Mouse (Mus musculus) cerebellum, adult 11-12 months (tissue): ENCODE measurements around the gene Slc2a13.

Source experiments
- DNase-seq: peaks from one replicate; pipeline ENCODE4 v3.0.0; 2022

The Slc2a13 gene

DNA sequence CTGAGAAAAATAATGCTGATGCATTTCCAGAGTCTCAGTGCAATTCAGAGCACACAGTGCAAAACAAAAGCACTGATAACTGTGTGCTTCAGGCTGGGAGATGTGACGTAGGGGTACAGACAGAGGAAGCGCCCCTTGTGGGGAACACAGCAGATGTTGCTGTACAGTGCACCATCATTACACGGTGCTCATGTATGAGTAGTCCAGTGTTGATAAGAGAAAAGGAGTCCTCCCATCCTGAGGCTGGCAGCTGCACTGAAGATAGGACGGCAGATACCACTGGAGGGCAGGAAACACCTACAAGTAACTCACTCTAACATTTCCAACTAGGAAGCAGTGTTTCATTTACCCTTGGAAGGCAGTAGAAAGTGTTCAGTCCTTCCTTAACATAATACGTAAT, 312.5 kb downstream of the Slc2a13 start:
- DNase-seq: no peak

DNA sequence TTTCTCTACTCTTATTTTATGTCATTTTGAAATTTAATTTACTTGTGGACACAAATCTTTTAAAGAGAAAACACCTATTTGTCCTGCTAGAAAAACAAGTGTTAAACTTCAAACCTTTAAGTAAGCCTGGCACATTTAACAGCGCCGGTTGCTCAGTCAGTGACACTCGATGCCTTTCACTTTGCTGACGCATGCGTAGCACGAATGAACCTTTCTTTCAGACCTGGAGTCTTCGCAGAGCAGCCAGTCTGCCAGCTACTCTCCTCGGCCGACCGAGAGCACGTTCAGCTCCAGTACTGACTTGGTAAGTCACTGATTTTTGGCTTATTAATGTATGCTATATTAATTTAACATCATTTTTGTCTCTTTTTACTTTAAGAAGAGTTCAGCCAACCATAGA, 315.9 kb downstream of the Slc2a13 start:
- no peak for DNase-seq

GRCm38 (mm10) chr15:91255308-91255707, 317.8 kb downstream of the Slc2a13 start:
- DNase-seq: no peak

GRCm38 (mm10) chr15:91252956-91253355, 320.1 kb downstream of the Slc2a13 start:
- DNase-seq: no peak

GRCm38 (mm10) chr15:91251544-91252408, 321.3 kb downstream of the Slc2a13 start:
- no peak for DNase-seq

GRCm38 (mm10) chr15:91250815-91251214, 322.2 kb downstream of the Slc2a13 start:
- no peak for DNase-seq

DNA sequence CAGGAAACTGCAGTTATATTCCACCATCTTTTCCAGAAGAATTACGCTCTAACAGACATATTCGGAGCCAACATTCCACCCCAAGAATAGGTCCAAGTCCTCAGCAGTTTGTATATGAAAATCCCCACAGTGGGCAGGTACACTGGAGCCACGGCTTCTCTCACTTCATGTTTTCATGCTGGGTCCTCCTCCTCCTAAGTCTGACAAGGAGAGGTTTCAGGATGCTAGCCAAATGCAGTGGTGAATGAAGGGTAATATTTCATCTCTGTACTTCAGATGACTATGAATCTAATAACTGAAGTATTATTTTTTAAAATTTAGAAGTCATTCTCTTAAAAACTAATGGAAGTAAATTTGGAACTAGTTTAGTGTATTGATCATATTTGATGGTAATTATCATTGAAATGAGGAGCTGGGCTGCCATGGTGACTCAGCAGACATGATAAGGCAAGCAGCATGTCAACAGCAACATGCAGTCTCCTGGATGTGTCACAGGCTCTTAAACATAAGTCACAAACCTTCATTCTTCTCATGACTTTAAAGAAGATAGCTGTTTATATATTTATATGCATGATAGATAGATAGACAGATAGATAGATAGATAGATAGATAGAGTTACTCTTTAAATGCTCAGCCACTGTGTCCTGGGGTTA, 332.3 kb downstream of the Slc2a13 start:
- no peak for DNase-seq

- no peak for DNase-seq
These were observed 335.8 kb downstream of the Slc2a13 start for GRCm38 (mm10) chr15:91237294-91237693.
